Mouse (Mus musculus): ENCODE measurements around the gene Smurf2.

Gene Smurf2

DNA sequence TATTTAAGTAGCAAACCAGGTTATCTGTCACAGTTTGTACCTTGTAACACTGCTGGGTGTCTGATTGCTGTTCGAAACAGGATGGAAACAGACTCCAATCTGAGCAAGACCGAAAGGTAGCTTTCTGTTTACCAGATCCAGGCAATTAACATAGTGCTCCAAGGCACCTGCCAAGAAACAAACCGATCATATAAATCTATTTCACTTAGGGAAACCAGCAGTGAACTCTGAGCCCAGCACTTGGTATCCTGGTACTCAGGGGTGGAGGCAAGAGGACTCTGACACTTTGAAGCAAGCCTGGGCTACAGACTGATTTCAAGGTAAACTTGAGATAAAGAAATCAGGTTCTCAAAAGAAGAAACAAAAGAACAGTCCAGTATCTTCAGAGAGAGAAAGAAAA is 143.1 kb downstream of the Smurf2 start:
- DNase-seq (ENCODE audit: low read depth, low spot score) = no peak

DNA sequence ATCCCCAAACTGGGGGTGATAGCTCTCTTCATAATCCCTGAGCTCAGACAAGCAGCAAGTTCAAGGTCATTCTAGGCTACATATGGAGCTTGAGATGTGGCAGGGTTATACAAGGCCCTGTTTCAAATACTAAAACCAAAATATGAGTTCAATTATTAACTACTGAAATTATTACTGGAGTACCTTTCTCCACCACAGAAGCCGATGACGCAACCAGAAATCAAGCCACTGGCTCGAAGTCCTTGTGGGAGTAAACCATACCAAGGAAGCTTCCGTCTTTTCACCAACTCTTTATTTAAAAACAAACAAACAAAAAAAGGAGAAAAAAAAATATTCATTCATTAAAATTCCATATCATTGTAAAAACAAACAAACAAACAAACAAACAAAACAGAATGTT is 143.6 kb downstream of the Smurf2 start:
- DNase-seq (ENCODE audit: low read depth, low spot score) = no peak

GRCm38 (mm10) chr11:106773061-106773460 is 147.5 kb downstream of the Smurf2 start:
- no peak for DNase-seq (ENCODE audit: low read depth, low spot score)

- DNase-seq (ENCODE audit: low read depth, low spot score) = no peak
Measured at GRCm38 (mm10) chr11:106770195-106770974, 150.1 kb downstream of the Smurf2 start.
